Mouse (Mus musculus) spleen, adult 2 months (tissue): ENCODE data around the gene Cd8b1.

Source experiments
- CTCF ChIP-seq: fragments of 200-500 bp; IDR thresholded peaks from 2 replicates; pipeline ENCODE4 v1.5.1; 2011; ENCODE audit warnings: mild to moderate bottlenecking, inconsistent platforms; ENCODE audit not compliant: insufficient read depth, insufficient read length, insufficient replicate concordance; ENCODE audit errors: extremely low read depth
- POLR2A ChIP-seq: fragments of 200-500 bp; IDR thresholded peaks from 2 replicates; pipeline ENCODE4 v1.6.1; 2011; ENCODE audit warnings: low read depth, low read length, inconsistent platforms

- no peak for TF ChIP-seq POLR2A
- no peak for TF ChIP-seq CTCF
Observed at GRCm38 (mm10) chr6:71360751-71361150, 38.2 kb downstream of the Cd8b1 start.
